Mouse (Mus musculus) limb, embryonic 11.5 days (tissue): ENCODE data around the gene Srrt. TPM values are rescaled to one million over a fixed set of nuclear protein-coding genes. Genes with fewer than 3 reads are reported as not detected.

Experiments used
- ATAC-seq: fragments of 200-750 bp; cut with Nextera tagmentation; 2 replicates; pipeline ENCODE4 v1.8.0; 2017; ENCODE audit warnings: low read depth; ENCODE audit not compliant: insufficient number of reproducible peaks, low FRiP score, low TSS enrichment
- DNase-seq: peaks from one replicate; pipeline ENCODE4 v3.0.0-alpha.2; 2015; ENCODE audit warnings: low spot score
- H3K27ac ChIP-seq: fragments of 300-500 bp; sonication (generic); replicated peaks from 2 replicates; pipeline ENCODE4 v1.5.1; 2014; ENCODE audit warnings: low read depth, mild to moderate bottlenecking, low read length
- H3K27me3 ChIP-seq: fragments of 300-500 bp; sonication (generic); 2 replicates; pipeline ENCODE4 v1.6.1; 2014; ENCODE audit warnings: mild to moderate bottlenecking, low read length, mixed read lengths; ENCODE audit not compliant: control insufficient read depth, insufficient read depth
- H3K36me3 ChIP-seq: fragments of 300-500 bp; sonication (generic); 2 replicates; pipeline ENCODE4 v1.6.1; 2014; ENCODE audit warnings: mild to moderate bottlenecking, low read length, moderate library complexity, mixed read lengths; ENCODE audit not compliant: control insufficient read depth, insufficient read depth
- H3K4me1 ChIP-seq: fragments of 300-500 bp; sonication (generic); 2 replicates; pipeline ENCODE4 v1.6.1; 2014; ENCODE audit warnings: low read length, mixed read lengths; ENCODE audit not compliant: control insufficient read depth, insufficient read depth
- H3K4me2 ChIP-seq: fragments of 300-500 bp; sonication (generic); 2 replicates; pipeline ENCODE4 v1.6.1; 2014; ENCODE audit warnings: low read depth, mild to moderate bottlenecking, moderate library complexity; ENCODE audit not compliant: severe bottlenecking
- H3K4me3 ChIP-seq: fragments of 300-500 bp; sonication (generic); 2 replicates; pipeline ENCODE4 v1.5.1; 2014; ENCODE audit warnings: low read depth, low read length
- H3K9ac ChIP-seq: fragments of 300-500 bp; sonication (generic); 2 replicates; pipeline ENCODE4 v1.6.1; 2014; ENCODE audit warnings: mild to moderate bottlenecking, low read length
- H3K9me3 ChIP-seq: fragments of 300-500 bp; sonication (generic); 2 replicates; pipeline ENCODE4 v1.6.1; 2016; ENCODE audit warnings: low read length; ENCODE audit not compliant: control insufficient read depth
- WGBS: fragments of 180-500 bp; shearing (Covaris S2); extraction: QIAGEN DNeasy Blood & Tissue Kit; methylation state at CpG from one replicate; pipeline ENCODE4 v1.1.7; 2014; 5-methylcytosine and 5-hydroxymethylcytosine counted together
- polyA plus RNA-seq: library from polyadenylated mRNA; unstranded; fragments of >200 nt; fragmentation: Nextera tagmentation; extraction: Ambion mirVana; gene quantifications from 2 replicates; pipeline ENCODE4 v1.2.1, GENCODE M21; 2014

Srrt gene
- polyA plus RNA-seq, 1 experiment from 2014 or later: 175 TPM

- Histone ChIP-seq H3K36me3 (no peaks in the 10 kb centered on the region), H3K27ac (no peak overlapping the region), H3K4me1 (peaks cover 3% of the 10 kb centered on the region), H3K9me3 (no peaks in the 10 kb centered on the region), H3K9ac (peak overlapping the region; percentile 70), H3K4me3 (peak overlapping the region; percentile 61), H3K27me3 (no peaks in the 10 kb centered on the region), H3K4me2 (peak overlapping the region; percentile 66)
- WGBS: 15% methylated on average over 15 of the region's 15 CpGs
- peak; percentile 33; the same call in 1 of the 2 replicates for ATAC-seq
- no peak for DNase-seq
Measured at GRCm38 (mm10) chr5:137332857-137333511, 25.5 kb upstream of the Srrt start.

DNA sequence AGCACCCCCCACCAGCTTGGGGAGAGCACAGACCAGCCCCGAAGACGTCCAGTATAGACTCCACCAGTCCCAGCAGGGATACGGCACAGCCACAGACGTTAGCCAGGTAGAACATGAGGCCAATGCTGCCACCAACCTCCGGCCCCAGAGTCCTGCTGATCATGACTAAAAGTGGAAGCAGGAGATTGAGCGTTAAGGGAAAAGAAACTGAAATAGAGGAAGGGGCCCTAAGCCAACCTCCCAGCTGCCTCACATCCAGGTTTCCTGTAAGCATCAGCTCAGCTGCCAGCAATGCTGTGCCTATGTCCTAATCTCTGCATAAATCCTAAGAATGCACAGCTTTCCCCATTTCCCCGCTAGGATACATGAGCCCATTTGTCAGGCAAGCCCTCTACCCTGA lies 23.4 kb upstream of the Srrt start:
- WGBS: 89% methylated on average over 7 of the region's 7 CpGs
- H3K36me3 ChIP-seq: 0 out of 2 replicates have a peak, but pooled peaks cover 2% of the 10 kb centered on the region
- DNase-seq (no peak), ATAC-seq (no peak)
- no peak overlapping the region for H3K27ac ChIP-seq
- H3K4me1 ChIP-seq: peaks cover 3% of the 10 kb centered on the region
- no peak overlapping the region for H3K4me2 ChIP-seq
- H3K9me3 ChIP-seq: no peaks in the 10 kb centered on the region
- no peaks in the 10 kb centered on the region for H3K27me3 ChIP-seq
- no peak overlapping the region for H3K9ac ChIP-seq
- H3K4me3 ChIP-seq: no peak overlapping the region

DNA sequence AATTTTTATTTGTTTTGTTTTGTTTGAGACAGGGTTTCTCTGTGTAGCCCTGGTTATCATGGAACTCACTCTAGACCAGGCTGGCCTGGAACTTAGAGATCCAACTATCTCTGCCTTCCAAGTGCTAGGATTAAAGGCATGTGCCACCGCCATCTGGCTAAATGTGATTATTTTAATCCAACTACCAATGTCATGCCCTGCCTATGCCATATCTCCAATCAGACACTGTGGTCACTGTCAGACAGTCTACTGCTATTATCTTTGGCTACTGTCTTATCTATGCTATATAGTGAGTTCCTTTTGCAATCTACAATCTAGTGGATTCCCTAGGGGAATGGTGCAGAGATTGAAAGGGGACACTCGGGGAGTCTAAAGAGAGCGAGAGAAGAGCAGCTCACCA lies 13.5 kb upstream of the Srrt start:
- H3K27me3 ChIP-seq: no peaks in the 10 kb centered on the region
- no peak overlapping the region for H3K9ac ChIP-seq
- no peak overlapping the region for H3K4me3 ChIP-seq
- H3K9me3 ChIP-seq: no peaks in the 10 kb centered on the region
- ATAC-seq (no peak), DNase-seq (no peak)
- no peak overlapping the region for H3K4me2 ChIP-seq
- H3K4me1 ChIP-seq: no peaks in the 10 kb centered on the region
- WGBS: 96% methylated on average over 3 of the region's 3 CpGs
- peaks cover 3% of the 10 kb centered on the region; the same call in 1 of the 2 replicates for H3K36me3 ChIP-seq
- no peak overlapping the region for H3K27ac ChIP-seq

- Histone ChIP-seq H3K4me2 (no peak overlapping the region), H3K9ac (no peak overlapping the region), H3K36me3 (no peaks in the 10 kb centered on the region; the same call in 1 of the 2 replicates), H3K4me3 (no peak overlapping the region), H3K9me3 (no peaks in the 10 kb centered on the region), H3K4me1 (peaks cover 13% of the 10 kb centered on the region), H3K27ac (no peak overlapping the region), H3K27me3 (no peaks in the 10 kb centered on the region)
- ATAC-seq (no peak), DNase-seq (no peak)
- 92% methylated on average over 1 of the region's 1 CpGs for WGBS
Measured at GRCm38 (mm10) chr5:137318570-137318969, 11.1 kb upstream of the Srrt start.

- Histone ChIP-seq H3K9ac (no peak overlapping the region), H3K4me2 (no peak overlapping the region), H3K27me3 (no peaks in the 10 kb centered on the region), H3K9me3 (no peaks in the 10 kb centered on the region), H3K36me3 (no peaks in the 10 kb centered on the region; the same call in 1 of the 2 replicates), H3K4me3 (no peak overlapping the region), H3K27ac (no peak overlapping the region), H3K4me1 (peaks cover 24% of the 10 kb centered on the region)
- DNase-seq: no peak
- WGBS: 85% methylated on average over 8 of the region's 8 CpGs
- no peak for ATAC-seq
Measured at GRCm38 (mm10) chr5:137317361-137317760, 9.9 kb upstream of the Srrt start.

DNA sequence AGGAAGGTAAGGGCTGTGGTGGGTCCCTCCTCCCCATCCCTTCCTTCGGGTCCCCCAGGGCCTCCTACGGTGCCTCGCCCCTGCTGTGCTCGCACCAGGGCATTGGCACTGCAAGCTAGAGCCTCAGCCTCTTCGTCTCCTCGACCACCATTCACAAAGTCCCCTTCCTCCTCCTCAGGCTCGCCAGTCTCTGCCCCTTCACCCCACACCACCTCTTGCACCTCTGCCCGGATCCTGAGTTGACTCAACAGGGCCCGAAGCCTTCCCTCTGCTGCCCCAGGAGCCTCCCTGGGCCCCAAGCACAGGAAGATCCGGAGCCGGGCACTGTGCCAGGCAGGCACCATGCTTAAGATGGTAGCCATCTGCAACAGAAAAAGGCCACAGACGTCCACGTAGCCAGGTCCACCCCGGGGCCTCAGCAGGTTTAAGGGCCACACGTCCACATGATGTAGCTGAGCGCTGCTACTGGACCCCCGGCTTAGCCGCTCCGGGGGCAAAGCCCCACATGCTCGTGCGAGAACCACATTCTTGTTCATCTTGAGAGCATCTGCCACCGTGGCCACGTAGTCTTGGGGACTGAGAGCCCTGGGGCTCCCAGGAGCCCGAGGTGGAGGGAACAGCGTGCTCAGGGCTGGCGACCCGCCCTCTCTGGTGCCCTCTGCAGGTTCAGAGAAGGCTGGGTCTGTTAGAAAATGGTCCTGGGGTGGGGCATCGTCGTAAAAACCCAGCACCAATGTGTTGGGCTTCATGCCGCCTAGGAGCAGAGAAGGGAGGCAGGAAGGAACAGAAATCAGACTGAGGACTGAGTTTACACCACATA lies 7.8 kb upstream of the Srrt start:
- no peaks in the 10 kb centered on the region for H3K27me3 ChIP-seq
- peak overlapping the region; percentile 0; the same call in 1 of the 2 replicates for H3K9ac ChIP-seq
- H3K4me1 ChIP-seq: peaks cover 27% of the 10 kb centered on the region
- peak overlapping the region; percentile 92 for H3K4me2 ChIP-seq
- peak overlapping the region; percentile 71; the same call in 1 of the 2 replicates for H3K4me3 ChIP-seq
- DNase-seq (peak; percentile 58), ATAC-seq (no peak)
- H3K27ac ChIP-seq: peak overlapping the region; percentile 90
- WGBS: 40% methylated on average over 30 of the region's 30 CpGs
- no peaks in the 10 kb centered on the region for H3K9me3 ChIP-seq
- H3K36me3 ChIP-seq: peaks cover 4% of the 10 kb centered on the region; the same call in 1 of the 2 replicates

- no peaks in the 10 kb centered on the region for H3K9me3 ChIP-seq
- peak within 1 kb of the TSS; percentile 81 for H3K9ac ChIP-seq
- H3K36me3 ChIP-seq: peaks cover 10% of the 10 kb centered on the region; the same call in 1 of the 2 replicates
- no peaks in the 10 kb centered on the region for H3K27me3 ChIP-seq
- ATAC-seq: peak; percentile 93
- H3K27ac ChIP-seq: peak within 1 kb of the TSS; percentile 90
- peak within 1 kb of the TSS; percentile 92 for H3K4me2 ChIP-seq
- WGBS: 13% methylated on average over 30 of the region's 30 CpGs
- DNase-seq: peak; percentile 98
- H3K4me3 ChIP-seq: peak within 1 kb of the TSS; percentile 71
- H3K4me1 ChIP-seq: peaks cover 27% of the 10 kb centered on the region
Measured at GRCm38 (mm10) chr5:137314193-137315083, 7.0 kb upstream of the Srrt start, which contains the start of gene Trip6. Gene Trip6 (minus strand): TSS chr5:137314404.
